Mouse (Mus musculus) MEL (cell line): ENCODE measurements at regions not wholly inside any gene's neighbourhood (a gene's known extent, or its start where the extent isn't known, plus 50 kb on each side); places are given as distances from the start of the nearest gene placed in this dataset.

Experiments used
- CTCF ChIP-seq, 3 experiments: IDR thresholded peaks in 2 of 3; conservative IDR thresholded peaks in 1 of 3; 2 replicates each; pipeline ENCODE4 v1.5.1; 2011 to 2012; ENCODE audit warnings: low read length in 3 of 3, low read depth in 2 of 3, mild to moderate bottlenecking in 2 of 3, improper control_type of control experiment in 1 of 3, inconsistent platforms in 1 of 3, mixed read lengths in 1 of 3, moderate library complexity in 1 of 3; ENCODE audit not compliant: control insufficient read depth in 1 of 3, insufficient read depth in 1 of 3, poor library complexity in 1 of 3, severe bottlenecking in 1 of 3
- E2F4 ChIP-seq: IDR thresholded peaks from 2 replicates; pipeline ENCODE4 v1.6.1; 2011; ENCODE audit warnings: low read depth, low read length, improper control_type of control experiment, borderline replicate concordance
- ZKSCAN1 ChIP-seq: IDR thresholded peaks from 2 replicates; pipeline ENCODE4 v1.6.1; 2012; ENCODE audit warnings: low read depth, mild to moderate bottlenecking, inconsistent platforms, low read length, improper control_type of control experiment, moderate library complexity

DNA sequence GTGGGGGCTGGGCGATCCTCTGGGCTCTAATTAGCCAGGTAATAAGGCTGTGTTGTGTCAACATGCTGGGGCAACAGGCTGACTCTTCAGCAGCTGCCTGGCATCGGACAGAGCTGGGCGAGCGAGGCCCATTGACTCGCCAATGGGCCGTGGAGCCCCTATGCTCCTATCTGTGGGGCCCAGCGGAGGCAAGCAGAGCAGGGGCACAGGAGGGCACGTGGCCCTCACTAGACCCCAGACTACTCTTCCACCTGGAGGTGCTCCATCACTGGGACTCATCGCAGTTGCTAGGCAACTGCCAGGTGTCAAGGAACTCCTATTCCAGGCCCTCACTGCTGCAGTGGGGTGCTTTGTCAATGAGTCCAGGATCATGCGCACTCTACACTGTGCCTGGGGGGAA, 164.7 kb downstream of the Kif26a start:
- TF ChIP-seq CTCF (IDR thresholded peaks at IDR 0.05 in 2 of 3, conservative IDR thresholded peaks at IDR 0.05 in 1 of 3; ENCODE audit: control insufficient read depth in 1 of 3, insufficient read depth in 1 of 3, low read depth in 2 of 3, low read length in 3 of 3, poor library complexity in 1 of 3, severe bottlenecking in 1 of 3) (no peak), E2F4 (no peak), ZKSCAN1 (no peak)
